Mouse (Mus musculus): Measurements from ENCODE around the gene Btbd17.

DNA sequence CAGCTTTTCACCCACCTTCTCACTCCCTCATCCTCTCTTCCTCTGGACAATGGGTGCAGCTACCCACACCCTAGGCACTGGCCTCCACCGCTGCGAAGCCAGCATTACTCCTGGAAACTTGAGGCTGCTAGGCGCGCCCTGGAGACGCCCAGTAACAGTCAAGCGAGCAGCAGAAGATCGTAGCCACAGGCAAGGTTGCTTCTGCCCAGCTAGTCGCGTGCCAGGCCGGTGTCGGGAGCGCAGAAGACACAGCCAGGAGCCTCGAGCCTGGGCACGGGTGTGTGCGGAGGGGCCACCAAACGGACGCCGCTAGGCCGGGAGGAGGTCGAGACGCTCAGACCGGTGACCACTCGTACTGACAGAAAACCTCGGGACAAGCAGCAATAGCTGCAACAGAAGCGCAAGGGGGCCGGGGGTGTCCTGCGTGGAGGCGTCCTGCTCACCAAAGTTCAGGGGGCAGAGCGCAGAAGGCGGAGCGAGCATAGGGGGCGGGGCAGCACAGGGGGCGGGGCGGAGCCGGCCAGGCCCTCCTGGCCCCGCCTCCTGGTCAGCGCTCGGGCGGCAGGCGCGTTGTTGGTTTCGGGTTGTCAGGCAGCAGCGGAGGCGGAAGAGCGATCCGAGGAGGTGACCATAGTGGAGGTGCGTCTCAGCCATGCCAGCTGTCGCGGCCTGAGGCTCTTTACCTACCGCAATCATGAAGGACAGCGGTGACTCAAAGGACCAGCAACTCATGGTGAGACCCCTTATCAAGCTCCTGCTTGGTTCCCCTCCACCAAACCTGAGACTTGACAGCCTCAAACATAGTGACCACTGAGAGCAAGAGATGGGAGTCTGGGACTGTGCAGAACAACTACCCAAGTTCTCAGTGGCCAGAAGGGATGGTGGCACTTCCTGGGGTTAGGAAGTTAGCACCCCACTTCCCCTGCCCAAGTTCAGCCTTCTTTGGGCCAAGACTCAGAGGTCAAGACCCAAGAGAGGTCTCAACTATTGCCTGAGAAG, 30.6 kb downstream of the Btbd17 start, which contains the start of gene Kif19a:
- no peak for TF ChIP-seq CTCF (IDR thresholded peaks at IDR 0.05; ENCODE audit: borderline replicate concordance, insufficient read depth, low read length)
- no peak for TF ChIP-seq POLR2A (IDR thresholded peaks at IDR 0.05; ENCODE audit: low read depth, low read length)
